Mouse (Mus musculus) small intestine, adult 2 months (tissue): ENCODE data around the gene Pex11b.

Experiments
- CTCF ChIP-seq: fragments of 200-500 bp; IDR thresholded peaks from 2 replicates; pipeline ENCODE4 v1.5.1; 2012; ENCODE audit warnings: low read depth, mild to moderate bottlenecking, control low read depth, inconsistent platforms, low read length, moderate library complexity, mixed read lengths; ENCODE audit not compliant: insufficient replicate concordance, insufficient read length; ENCODE audit errors: extremely low read depth
- POLR2A ChIP-seq: fragments of 200-500 bp; IDR thresholded peaks from 2 replicates; pipeline ENCODE4 v1.6.1; 2012; ENCODE audit warnings: low read depth, mild to moderate bottlenecking, control low read depth, inconsistent platforms, low read length, moderate library complexity

GRCm38 (mm10) chr3:96684151-96684821 lies 49.1 kb downstream of the Pex11b start:
- no peak for TF ChIP-seq CTCF
- TF ChIP-seq POLR2A: no peak
